ENCODE assay signal across 13 mouse cellular contexts in genomic region chr1:181583152-181583551, GRCm38 (mm10). TPM values are rescaled to one million over a fixed set of nuclear protein-coding genes. Genes with fewer than 3 reads are reported as not detected.
DNase-seq lines count a peak whose midpoint lies in the region.
"Had no signal": no experiment of that assay in that cellular context is flagged by ENCODE, and none has a peak within 500 bp of the region (broad histone marks: within the 10 kb centered on the region; RNA-seq: fewer than 3 reads in every experiment).

No protein-coding gene starts in this region.

- peak; percentile 40 to 54 for DNase-seq in cerebellum, postnatal 10 days
- DNase-seq in cerebellum, adult 8-10 months, result no peak
- DNase-seq in kidney, postnatal 14 days, result peak; percentile 6
- DNase-seq in kidney, postnatal 36 days, result no peak
- peak; percentile 16 for DNase-seq in thymus, postnatal 14 days
- no peak for DNase-seq in thymus, postnatal 4 days
- no peak for DNase-seq in layer of hippocampus, postnatal 36 days
- no peak for DNase-seq in heart, postnatal 25 days (ENCODE audit: low spot score)
- DNase-seq: adrenal gland, postnatal 25 days; B cell, adult 2 months; gastrocnemius, postnatal 36 days; kidney, adult 2 months; liver, embryonic 13.5 days had no signal

- intact Hi-C loops in heart, postnatal 25 days (cut with DNase I), result no loop called here

RNA-seq across cellular contexts. Expression of gene Dnah14, which starts 6.8 kb away (rescaled TPM):
- total RNA-seq in layer of hippocampus, postnatal 36 days (2021), result under 1 TPM; 0.22 to 0.76 TPM
- not detected for total RNA-seq in heart, postnatal 25 days (2021)

Comparison
In these comparisons a context has a peak if more than half of its experiments do, and no peak if none do; other contexts are left out.
1. DNase-seq: peak in cerebellum, postnatal 10 days (2 of 2), kidney, postnatal 14 days (single experiment) and thymus, postnatal 14 days (single experiment); none in cerebellum, adult 8-10 months (single experiment), kidney, postnatal 36 days (0 of 2), thymus, postnatal 4 days (single experiment), layer of hippocampus, postnatal 36 days (0 of 2) and heart, postnatal 25 days (single experiment).